Mouse (Mus musculus): ENCODE data around the gene Pbx2.

The Pbx2 gene

GRCm38 (mm10) chr17:34601796-34602195, 10.7 kb downstream of the Pbx2 start:
- DNase-seq (ENCODE audit: low read depth in 2 of 2, low spot score in 2 of 2), result no peak

GRCm38 (mm10) chr17:34603375-34604060, 12.5 kb downstream of the Pbx2 start, which contains the start of gene Rnf5:
Gene Rnf5 (minus strand): TSS chr17:34603690.
- peak; percentile 95 to 96 for DNase-seq (ENCODE audit: low read depth in 2 of 2, low spot score in 2 of 2)

GRCm38 (mm10) chr17:34604061-34604508, 13.0 kb downstream of the Pbx2 start, which contains the start of gene Agpat1:
Gene Agpat1 (plus strand): TSS chr17:34604262.
- peak; percentile 97 for DNase-seq (ENCODE audit: low read depth in 2 of 2, low spot score in 2 of 2)

GRCm38 (mm10) chr17:34604511-34605237, 13.6 kb downstream of the Pbx2 start:
- DNase-seq (ENCODE audit: low read depth in 2 of 2, low spot score in 2 of 2), result no peak

GRCm38 (mm10) chr17:34605609-34606008, 14.5 kb downstream of the Pbx2 start:
- peak; percentile 80 to 89 for DNase-seq (ENCODE audit: low read depth in 2 of 2, low spot score in 2 of 2)

GRCm38 (mm10) chr17:34606186-34607039, 15.3 kb downstream of the Pbx2 start:
- DNase-seq (ENCODE audit: low read depth in 2 of 2, low spot score in 2 of 2), result no peak

- DNase-seq (ENCODE audit: low read depth in 2 of 2, low spot score in 2 of 2), result no peak
Measured at GRCm38 (mm10) chr17:34607997-34608396, 16.9 kb downstream of the Pbx2 start.

- DNase-seq (ENCODE audit: low read depth in 2 of 2, low spot score in 2 of 2), result no peak
Measured at GRCm38 (mm10) chr17:34611050-34611449, 20.0 kb downstream of the Pbx2 start.

- no peak for DNase-seq (ENCODE audit: low read depth in 2 of 2, low spot score in 2 of 2)
Measured at GRCm38 (mm10) chr17:34613054-34613645, 22.1 kb downstream of the Pbx2 start.

- no peak for DNase-seq (ENCODE audit: low read depth in 2 of 2, low spot score in 2 of 2)
Measured at GRCm38 (mm10) chr17:34613830-34614229, 22.8 kb downstream of the Pbx2 start.

- DNase-seq (ENCODE audit: low read depth in 2 of 2, low spot score in 2 of 2), result no peak
Measured at GRCm38 (mm10) chr17:34615871-34616270, 24.8 kb downstream of the Pbx2 start, which contains the start of gene Egfl8. Gene Egfl8 (minus strand): TSS chr17:34615971.

- DNase-seq (ENCODE audit: low read depth in 2 of 2, low spot score in 2 of 2), result peak; percentile 76 to 88
Measured at GRCm38 (mm10) chr17:34618999-34619398, 27.9 kb downstream of the Pbx2 start.

GRCm38 (mm10) chr17:34621006-34621405, 29.9 kb downstream of the Pbx2 start:
- no peak for DNase-seq (ENCODE audit: low read depth in 2 of 2, low spot score in 2 of 2)

GRCm38 (mm10) chr17:34623161-34623560, 32.1 kb downstream of the Pbx2 start:
- DNase-seq (ENCODE audit: low read depth in 2 of 2, low spot score in 2 of 2), result no peak

GRCm38 (mm10) chr17:34624981-34625380, 33.9 kb downstream of the Pbx2 start:
- no peak for DNase-seq (ENCODE audit: low read depth in 2 of 2, low spot score in 2 of 2)

GRCm38 (mm10) chr17:34626062-34626772, 35.2 kb downstream of the Pbx2 start:
- DNase-seq (ENCODE audit: low read depth in 2 of 2, low spot score in 2 of 2), result no peak

GRCm38 (mm10) chr17:34626773-34627092, 35.7 kb downstream of the Pbx2 start:
- peak in 1 of 2 experiments; percentile 41 for DNase-seq (ENCODE audit: low read depth in 2 of 2, low spot score in 2 of 2)

- peak; percentile 75 to 84 for DNase-seq (ENCODE audit: low read depth in 2 of 2, low spot score in 2 of 2)
Measured at GRCm38 (mm10) chr17:34627093-34627942, 36.3 kb downstream of the Pbx2 start.

GRCm38 (mm10) chr17:34627943-34628643, 37.0 kb downstream of the Pbx2 start, which contains the start of gene Ppt2:
Gene Ppt2 (minus strand): TSS chr17:34628510.
- no peak for DNase-seq (ENCODE audit: low read depth in 2 of 2, low spot score in 2 of 2)

Data from CD8-positive naive resting alpha-beta T cell, adult 2 months (primary cell).